In the genomic region with DNA sequence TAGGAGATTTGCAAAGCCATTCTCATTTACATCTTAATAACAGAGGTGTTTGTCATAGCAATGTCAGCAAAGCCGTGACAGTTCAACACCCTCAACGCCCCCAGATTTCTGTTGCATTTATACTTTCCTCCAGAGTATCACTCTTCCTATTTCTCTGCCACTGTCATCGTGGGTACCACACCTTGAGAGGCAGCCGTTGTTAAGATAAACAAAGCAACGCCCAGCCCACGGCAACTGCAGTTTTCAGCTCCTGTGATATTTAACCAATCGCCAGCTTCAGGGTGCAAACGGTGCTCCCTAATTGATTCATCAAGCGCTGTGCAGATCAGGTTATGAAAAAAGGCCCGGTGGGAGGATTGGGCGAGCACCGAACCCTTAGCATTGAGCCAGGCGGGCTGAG, we compare ENCODE assay signal across 24 mouse cellular contexts. TPM values are rescaled to one million over a fixed set of nuclear protein-coding genes. Genes with fewer than 3 reads are reported as not detected.
DNase-seq lines count a peak whose midpoint lies in the region; ATAC-seq and TF ChIP-seq lines count a peak whose summit lies in the region.
"Had no signal": no experiment of that assay in that cellular context is flagged by ENCODE, and none has a peak within 500 bp of the region (broad histone marks: within the 10 kb centered on the region; RNA-seq: fewer than 3 reads in every experiment).

No protein-coding gene starts in this region.

- DNase-seq in CD4-positive, CD25-positive, alpha-beta regulatory T cell, adult 2 months (ENCODE audit: low read depth, low spot score), result peak; percentile 26
- DNase-seq in hindbrain, postnatal 0 days (ENCODE audit: low spot score), result no peak
- peak; percentile 28 for DNase-seq in brain, embryonic 14.5 days (ENCODE audit: low read depth)
- no peak for DNase-seq in gastrocnemius, postnatal 14 days
- DNase-seq: adrenal gland, postnatal 25 days; cerebellum, adult 18-20 months; cerebellum, postnatal 14 days; gastrocnemius, postnatal 36 days; heart, adult 18-20 months; heart, postnatal 36 days; kidney, adult 11 months; lung, postnatal 36 days had no signal

- H3K9ac ChIP-seq in hindbrain, embryonic 16.5 days (ENCODE audit: low read depth, low read length), result 0 out of 2 replicates have a peak overlapping the region, but pooled peaks have one; percentile 11
- H3K9ac ChIP-seq in hindbrain, postnatal 0 days (replicated peaks; ENCODE audit: low read length), result no peak overlapping the region
- no peak overlapping the region for H3K9ac ChIP-seq in forebrain, embryonic 16.5 days (replicated peaks; ENCODE audit: low read depth, low read length)
- H3K9ac ChIP-seq: embryonic facial prominence, embryonic 15.5 days; kidney, embryonic 15.5 days; limb, embryonic 13.5 days; lung, embryonic 15.5 days; neural tube, embryonic 13.5 days had no signal

- intact Hi-C loops in gastrocnemius, postnatal 14 days (cut with DNase I; ENCODE audit: low total_unique reads), result no loop called here

- no peak for TF ChIP-seq POLR2A in brain, embryonic 14.5 days (IDR thresholded peaks at IDR 0.05; ENCODE audit: borderline replicate concordance, extremely low read depth, insufficient read depth, insufficient read length, poor library complexity, severe bottlenecking)

- no peak overlapping the region for H3K4me2 ChIP-seq in hindbrain, embryonic 16.5 days (ENCODE audit: low read length)
- H3K4me2 ChIP-seq in hindbrain, postnatal 0 days (ENCODE audit: low read depth, low read length), result no peak overlapping the region
- no peak overlapping the region for H3K4me2 ChIP-seq in forebrain, embryonic 16.5 days (ENCODE audit: low read length)
- H3K4me2 ChIP-seq: embryonic facial prominence, embryonic 15.5 days; heart, embryonic 11.5 days; kidney, embryonic 15.5 days; limb, embryonic 13.5 days; liver, embryonic 11.5 days; lung, embryonic 15.5 days; neural tube, embryonic 13.5 days had no signal

- TF ChIP-seq CTCF in hindbrain, postnatal 0 days (IDR thresholded peaks at IDR 0.05; ENCODE audit: low read depth), result no peak
- no peak for TF ChIP-seq CTCF in brain, embryonic 14.5 days (IDR thresholded peaks at IDR 0.05; ENCODE audit: borderline replicate concordance, extremely low read depth, insufficient read depth, insufficient read length)

- H3K27ac ChIP-seq in hindbrain, embryonic 16.5 days (ENCODE audit: low read depth, low read length), result no peak overlapping the region
- no peak overlapping the region for H3K27ac ChIP-seq in hindbrain, postnatal 0 days
- H3K27ac ChIP-seq in forebrain, embryonic 16.5 days (ENCODE audit: low read length), result peak overlapping the region; percentile 4; the same call in 1 of the 2 replicates
- H3K27ac ChIP-seq: embryonic facial prominence, embryonic 15.5 days; kidney, embryonic 15.5 days; left cerebral cortex, adult 2 months; limb, embryonic 13.5 days; lung, embryonic 15.5 days; neural tube, embryonic 13.5 days had no signal

- H3K36me3 ChIP-seq in hindbrain, embryonic 16.5 days (ENCODE audit: control insufficient read depth, insufficient read depth, low read length), result no peaks in the 10 kb centered on the region
- H3K36me3 ChIP-seq in hindbrain, postnatal 0 days (ENCODE audit: insufficient read depth, low read length), result no peaks in the 10 kb centered on the region
- H3K36me3 ChIP-seq in forebrain, embryonic 16.5 days (ENCODE audit: control insufficient read depth, insufficient read depth), result no peaks in the 10 kb centered on the region
- H3K36me3 ChIP-seq: embryonic facial prominence, embryonic 15.5 days; kidney, embryonic 15.5 days; limb, embryonic 13.5 days; lung, embryonic 15.5 days; neural tube, embryonic 13.5 days had no signal

- ATAC-seq in CD4-positive, CD25-positive, alpha-beta regulatory T cell, adult 4 months, result no peak
- no peak for ATAC-seq in hindbrain, embryonic 16.5 days
- ATAC-seq in hindbrain, postnatal 0 days, result no peak
- no peak for ATAC-seq in forebrain, embryonic 16.5 days
- ATAC-seq in megakaryocyte-erythroid progenitor cell, adult 5-6 weeks (replicated peaks; ENCODE audit: low FRiP score, low TSS enrichment, poor library complexity, severe bottlenecking), result no peak

- 39% methylated on average over 13 of the region's 13 CpGs for WGBS in hindbrain, embryonic 16.5 days
- WGBS in hindbrain, postnatal 0 days, result 30% methylated on average over 13 of the region's 13 CpGs
- WGBS in forebrain, embryonic 16.5 days, result 25% methylated on average over 13 of the region's 13 CpGs

- H3K27me3 ChIP-seq in hindbrain, embryonic 16.5 days (replicated peaks; ENCODE audit: control insufficient read depth, insufficient read depth, low read length), result no peaks in the 10 kb centered on the region
- H3K27me3 ChIP-seq in hindbrain, postnatal 0 days (ENCODE audit: insufficient read depth, low read length), result no peaks in the 10 kb centered on the region
- no peaks in the 10 kb centered on the region for H3K27me3 ChIP-seq in forebrain, embryonic 16.5 days (replicated peaks; ENCODE audit: control insufficient read depth, insufficient read depth, low read length)
- H3K27me3 ChIP-seq: embryonic facial prominence, embryonic 15.5 days; kidney, embryonic 15.5 days; limb, embryonic 13.5 days; lung, embryonic 15.5 days; neural tube, embryonic 13.5 days had no signal

- no peaks in the 10 kb centered on the region for H3K9me3 ChIP-seq in hindbrain, embryonic 16.5 days (ENCODE audit: control insufficient read depth, low read length)
- H3K9me3 ChIP-seq in hindbrain, postnatal 0 days (ENCODE audit: low read length), result no peaks in the 10 kb centered on the region
- no peaks in the 10 kb centered on the region for H3K9me3 ChIP-seq in forebrain, embryonic 16.5 days (ENCODE audit: control insufficient read depth, low read length)
- H3K9me3 ChIP-seq: embryonic facial prominence, embryonic 15.5 days; kidney, embryonic 15.5 days; limb, embryonic 13.5 days; lung, embryonic 15.5 days; neural tube, embryonic 13.5 days had no signal

- H3K4me3 ChIP-seq in hindbrain, embryonic 16.5 days (ENCODE audit: low read length), result no peak overlapping the region
- no peak overlapping the region for H3K4me3 ChIP-seq in hindbrain, postnatal 0 days (ENCODE audit: low read length)
- H3K4me3 ChIP-seq in forebrain, embryonic 16.5 days (replicated peaks; ENCODE audit: low read length), result no peak overlapping the region
- H3K4me3 ChIP-seq: embryonic facial prominence, embryonic 15.5 days; kidney, embryonic 15.5 days; left cerebral cortex, adult 2 months; limb, embryonic 13.5 days; lung, embryonic 15.5 days; neural tube, embryonic 13.5 days had no signal

- peaks cover 6% of the 10 kb centered on the region for H3K4me1 ChIP-seq in hindbrain, embryonic 16.5 days (ENCODE audit: control insufficient read depth, insufficient read depth, low read depth, low read length)
- H3K4me1 ChIP-seq in hindbrain, postnatal 0 days (ENCODE audit: insufficient read depth, low read length), result peaks cover 11% of the 10 kb centered on the region; the same call in 1 of the 2 replicates
- peaks cover 13% of the 10 kb centered on the region for H3K4me1 ChIP-seq in forebrain, embryonic 16.5 days (replicated peaks; ENCODE audit: control insufficient read depth, insufficient read depth, low read length)

RNA-seq across cellular contexts. Expression of a gene that starts 38.7 kb away (rescaled TPM):
- polyA plus RNA-seq in CD4-positive, CD25-positive, alpha-beta regulatory T cell, adult 4 months (2017; shearing (Covaris generic)), result 1 to 10 TPM; 8.3 to 8.4 TPM
- 29.8 and 33.2 TPM in 2 replicates for polyA plus RNA-seq in hindbrain, embryonic 16.5 days (2015; fragmentation: Nextera tagmentation; extraction: Ambion mirVana)
- total RNA-seq in hindbrain, postnatal 0 days (2014; rRNA removed), result 25.6 and 35.7 TPM in 2 replicates
- 23.3 and 24.9 TPM in 2 replicates for polyA plus RNA-seq in hindbrain, postnatal 0 days (2015; fragmentation: Nextera tagmentation; extraction: Ambion mirVana)
- 70.0 and 94.1 TPM in 2 replicates for polyA plus RNA-seq in brain, embryonic 14.5 days (2012; rRNA removed)
- 45.2 and 47.6 TPM in 2 replicates for polyA plus RNA-seq in forebrain, embryonic 16.5 days (2015; fragmentation: Nextera tagmentation; extraction: Ambion mirVana)
- total RNA-seq in megakaryocyte-erythroid progenitor cell, adult 5-6 weeks (2014; fragmentation: Nextera tagmentation), result 28.5 and 38.2 TPM in 2 replicates
- 2.8 and 7.4 TPM in 2 replicates for total RNA-seq in megakaryocyte-erythroid progenitor cell, adult 5-6 weeks (2017)
- 10 to 100 TPM; 11.9 to 12.0 TPM for total RNA-seq in gastrocnemius, postnatal 14 days (2021)

RNA-seq across cellular contexts. Expression of a gene that starts 38.8 kb away (rescaled TPM):
- polyA plus RNA-seq in CD4-positive, CD25-positive, alpha-beta regulatory T cell, adult 4 months (2017; shearing (Covaris generic)), result 1 to 10 TPM; 1.3 to 1.6 TPM
- polyA plus RNA-seq in hindbrain, embryonic 16.5 days (2015; fragmentation: Nextera tagmentation; extraction: Ambion mirVana), result 23.8 and 25.1 TPM in 2 replicates
- total RNA-seq in hindbrain, postnatal 0 days (2014; rRNA removed), result 30.8 and 33.4 TPM in 2 replicates
- 23.4 and 27.9 TPM in 2 replicates for polyA plus RNA-seq in hindbrain, postnatal 0 days (2015; fragmentation: Nextera tagmentation; extraction: Ambion mirVana)
- 15.4 and 33.5 TPM in 2 replicates for polyA plus RNA-seq in brain, embryonic 14.5 days (2012; rRNA removed)
- polyA plus RNA-seq in forebrain, embryonic 16.5 days (2015; fragmentation: Nextera tagmentation; extraction: Ambion mirVana), result 9.3 and 10.9 TPM in 2 replicates
- 0.54 and 0.79 TPM in 2 replicates for total RNA-seq in megakaryocyte-erythroid progenitor cell, adult 5-6 weeks (2014; fragmentation: Nextera tagmentation)
- 0.38 TPM in 1 of 2 replicates, not detected in the other for total RNA-seq in megakaryocyte-erythroid progenitor cell, adult 5-6 weeks (2017)
- total RNA-seq in gastrocnemius, postnatal 14 days (2021), result 1 to 10 TPM; 1.1 to 1.4 TPM

Comparison
In these comparisons a context has a peak if more than half of its experiments do, and no peak if none do; other contexts are left out.
1. DNase-seq: peak in CD4-positive, CD25-positive, alpha-beta regulatory T cell, adult 2 months (single experiment) and brain, embryonic 14.5 days (single experiment); none in hindbrain, postnatal 0 days (single experiment) and gastrocnemius, postnatal 14 days (single experiment).